Mouse (Mus musculus) lung, adult 18-20 months (tissue): Measurements from ENCODE around the gene Slc9a3r2.
"Not testable (repeated sequence)": the region's sequence is repeated elsewhere in the genome, so short reads cannot be mapped to it uniquely, and the experiment has no call there.

Experiments
- DNase-seq, 2 experiments: peaks; one replicate each; pipeline ENCODE4 v3.0.0; 2022; ENCODE audit warnings: mixed read lengths in 2 of 2

Slc9a3r2 gene

DNA sequence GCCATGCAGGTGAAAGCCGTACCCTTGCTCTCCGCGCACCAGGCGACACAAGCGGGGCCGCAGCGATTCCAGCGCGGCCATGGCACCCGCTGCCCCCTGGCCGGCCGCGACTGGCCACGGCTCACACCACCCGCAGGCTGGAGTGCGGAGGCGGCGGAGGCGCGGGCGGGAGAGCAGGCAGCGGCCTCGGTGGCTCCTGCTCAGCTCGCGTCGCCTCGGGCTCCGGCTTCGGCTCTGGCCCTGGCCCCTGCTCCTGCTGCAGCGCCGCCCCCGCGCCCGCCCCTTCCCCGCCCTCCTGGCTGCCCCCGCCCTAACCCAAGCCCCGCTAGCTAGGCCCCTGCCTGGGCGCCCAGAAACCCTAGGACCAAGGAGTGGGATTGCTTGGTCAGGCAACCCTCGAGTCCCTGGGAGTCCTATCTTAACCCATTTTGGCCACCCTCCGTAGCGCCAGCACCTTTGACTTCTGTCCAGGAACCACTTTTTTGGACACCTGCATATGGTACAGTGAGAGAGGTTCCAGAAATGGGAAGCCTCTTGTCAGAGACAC is at the start of gene Slc9a3r2:
Gene Slc9a3r2 (minus strand): TSS at position 258 of the 547 bp plus-strand sequence.
- DNase-seq = peak; percentile 59 to 62

GRCm38 (mm10) chr17:24699473-24699872 is 49.3 kb upstream of the Slc9a3r2 start:
- DNase-seq = peak in 1 of 2 experiments; percentile 2

DNA sequence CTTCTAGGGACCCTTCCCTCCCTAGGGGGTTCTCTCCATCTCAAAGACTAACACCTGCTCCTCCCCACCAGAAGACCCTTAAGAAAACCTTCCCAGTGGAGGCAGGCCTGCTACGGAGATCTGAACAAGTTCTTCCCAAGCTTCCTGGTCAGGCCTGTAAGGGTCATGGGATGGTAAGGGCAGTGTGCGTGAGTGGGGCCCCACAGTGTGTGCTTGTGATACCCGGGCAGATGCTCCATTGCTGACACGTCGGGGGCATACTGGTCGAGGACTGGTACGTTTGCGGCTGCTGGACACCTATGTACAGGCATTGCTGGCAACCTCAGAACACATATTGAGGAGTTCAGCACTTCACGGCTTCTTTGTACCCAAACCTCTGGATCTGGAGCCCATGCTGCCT is 48.6 kb upstream of the Slc9a3r2 start:
- DNase-seq = no peak

DNA sequence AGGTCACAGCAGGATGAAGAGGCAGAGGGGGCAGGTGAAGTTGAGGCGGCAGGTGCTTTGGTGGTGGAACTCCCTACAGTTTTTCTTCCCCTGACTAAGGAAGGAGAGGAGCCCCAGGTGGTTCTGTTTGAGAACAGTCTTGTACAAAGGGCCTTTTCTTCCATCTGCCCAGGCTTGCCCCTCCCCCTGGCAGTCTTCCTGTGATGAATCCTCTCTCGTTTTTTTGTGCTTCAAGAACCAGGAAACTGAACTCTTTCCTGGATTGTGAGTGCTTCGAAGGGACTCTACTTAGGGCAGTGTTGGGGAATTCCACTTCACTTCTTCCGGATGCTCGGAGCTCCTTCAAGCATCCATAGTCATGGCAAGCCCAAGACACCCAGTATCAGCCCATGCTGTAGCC is 47.9 kb upstream of the Slc9a3r2 start:
- peak in 1 of 2 experiments; percentile 8 for DNase-seq

- DNase-seq = peak; percentile 87 to 91
Observed at GRCm38 (mm10) chr17:24696011-24696697, 46.0 kb upstream of the Slc9a3r2 start, which contains the start of the genes Gfer and Noxo1. TSS of gene Gfer (minus strand) at chr17:24696156. TSS of gene Noxo1 (plus strand) at chr17:24696234.

- no peak for DNase-seq
Observed at GRCm38 (mm10) chr17:24695326-24696010, 45.3 kb upstream of the Slc9a3r2 start.

DNA sequence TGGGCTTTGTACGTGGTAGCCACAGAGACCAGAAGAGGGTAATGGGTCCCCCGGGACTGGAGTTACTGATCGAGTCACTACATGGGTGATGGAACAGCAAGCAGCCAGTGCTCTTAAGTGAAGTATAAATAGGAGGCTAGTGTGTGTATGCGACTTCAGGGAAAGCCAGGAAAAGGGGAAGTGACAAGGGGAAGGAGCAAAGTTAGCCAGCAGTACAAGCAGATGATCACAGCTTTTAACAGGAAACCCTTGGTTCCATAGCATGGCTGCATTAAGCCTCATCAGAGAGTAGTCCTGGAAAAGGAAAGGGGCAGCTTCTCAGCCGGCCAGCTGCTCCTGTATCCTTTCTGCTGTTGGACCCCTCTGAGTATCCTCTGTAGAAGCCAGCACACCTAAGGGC is 42.3 kb upstream of the Slc9a3r2 start:
- DNase-seq = no peak

DNA sequence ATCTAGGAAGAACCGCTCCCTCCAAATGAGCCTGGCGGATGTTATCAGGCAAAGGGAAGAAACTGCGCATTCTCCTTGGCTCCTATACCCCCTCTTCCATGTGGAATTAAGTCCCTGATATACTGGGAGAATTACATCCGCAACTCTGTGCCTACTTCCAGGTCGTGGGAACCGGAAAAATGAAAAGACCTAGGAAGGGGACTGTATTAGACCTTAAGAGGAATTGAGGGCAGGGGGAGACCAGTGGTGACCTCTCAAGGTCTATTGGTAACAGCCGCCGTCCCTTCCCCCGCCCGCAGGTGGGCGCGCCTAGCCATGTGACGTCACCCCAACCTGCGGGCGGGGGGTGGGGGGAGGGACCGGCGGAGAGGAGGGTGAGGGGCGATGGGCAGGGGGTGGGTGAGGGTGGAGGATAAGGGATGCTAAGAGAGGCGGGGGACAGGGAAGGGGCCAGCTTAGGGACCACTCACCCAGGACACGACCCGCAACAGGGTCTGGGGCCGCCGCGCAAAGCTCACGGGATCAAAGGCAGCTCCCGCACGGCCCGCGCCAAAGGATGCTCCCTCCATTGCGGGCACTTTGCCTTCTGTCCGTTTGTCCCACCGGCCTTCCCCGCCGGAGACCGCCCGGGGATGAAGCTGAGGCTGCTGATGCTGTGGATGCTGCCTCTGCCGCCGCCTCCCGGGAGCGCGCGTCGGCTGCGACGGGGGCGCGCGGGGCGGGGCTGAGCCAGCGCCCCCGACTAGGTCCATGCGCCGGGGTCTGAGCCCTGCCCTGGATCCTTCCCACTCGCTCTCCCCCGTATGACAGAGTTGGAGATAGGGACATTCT is 39.3 kb upstream of the Slc9a3r2 start, which contains the start of gene Syngr3:
Gene Syngr3 (minus strand): TSS at position 705 of the 831 bp plus-strand sequence.
- no peak for DNase-seq

GRCm38 (mm10) chr17:24687599-24687998 is 37.5 kb upstream of the Slc9a3r2 start:
- DNase-seq = no peak

GRCm38 (mm10) chr17:24687146-24687595 is 37.0 kb upstream of the Slc9a3r2 start:
- DNase-seq = peak; percentile 72 to 75

- DNase-seq = peak; percentile 52 to 56
Observed at GRCm38 (mm10) chr17:24686514-24686913, 36.4 kb upstream of the Slc9a3r2 start.

DNA sequence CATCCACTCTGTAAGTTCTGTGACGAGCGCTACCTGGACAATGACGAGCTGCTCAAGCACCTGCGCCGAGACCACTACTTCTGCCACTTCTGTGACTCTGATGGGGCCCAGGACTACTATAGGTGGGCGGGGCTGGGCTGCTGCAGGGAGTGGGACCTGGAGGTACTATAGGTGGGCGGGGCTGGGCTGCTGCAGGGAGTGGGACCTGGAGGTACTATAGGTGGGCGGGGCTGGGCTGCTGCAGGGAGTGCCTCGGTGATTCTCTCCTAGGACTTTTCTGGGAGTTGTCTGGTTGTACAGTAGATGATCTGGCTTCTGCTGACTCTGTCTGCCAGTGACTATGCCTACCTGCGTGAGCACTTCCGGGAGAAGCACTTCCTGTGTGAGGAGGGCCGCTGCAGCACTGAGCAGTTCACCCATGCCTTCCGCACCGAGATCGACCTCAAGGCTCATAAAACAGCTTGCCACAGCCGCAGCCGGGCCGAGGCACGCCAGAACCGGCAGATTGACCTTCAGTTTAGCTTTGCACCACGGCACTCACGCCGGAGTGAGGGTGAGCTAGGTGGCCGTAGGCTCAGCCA is 27.5 kb upstream of the Slc9a3r2 start:
- DNase-seq = no peak

GRCm38 (mm10) chr17:24676877-24677276 is 26.8 kb upstream of the Slc9a3r2 start:
- no peak for DNase-seq

DNA sequence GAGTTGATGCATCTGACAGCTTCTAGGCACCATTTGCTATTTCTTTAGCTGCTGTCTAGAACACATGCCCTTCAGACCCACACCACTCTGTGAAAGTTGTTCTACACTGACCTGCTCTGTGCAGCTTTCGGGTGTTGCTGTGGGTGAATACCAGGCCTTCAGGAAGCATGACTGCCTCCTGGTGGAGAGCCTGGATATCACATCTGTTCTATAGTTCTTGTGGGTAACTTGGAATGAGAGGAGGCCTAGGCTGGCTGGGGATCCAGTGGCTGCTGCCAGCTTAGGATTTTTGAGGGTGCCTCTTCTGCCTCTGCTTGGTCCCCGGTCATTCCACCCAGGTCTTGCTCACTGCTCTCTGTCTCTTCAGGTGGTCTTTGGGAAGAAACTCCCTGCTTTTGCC is 26.1 kb upstream of the Slc9a3r2 start:
- peak; percentile 52 to 74 for DNase-seq

GRCm38 (mm10) chr17:24674277-24674676 is 24.1 kb upstream of the Slc9a3r2 start:
- no peak for DNase-seq

DNA sequence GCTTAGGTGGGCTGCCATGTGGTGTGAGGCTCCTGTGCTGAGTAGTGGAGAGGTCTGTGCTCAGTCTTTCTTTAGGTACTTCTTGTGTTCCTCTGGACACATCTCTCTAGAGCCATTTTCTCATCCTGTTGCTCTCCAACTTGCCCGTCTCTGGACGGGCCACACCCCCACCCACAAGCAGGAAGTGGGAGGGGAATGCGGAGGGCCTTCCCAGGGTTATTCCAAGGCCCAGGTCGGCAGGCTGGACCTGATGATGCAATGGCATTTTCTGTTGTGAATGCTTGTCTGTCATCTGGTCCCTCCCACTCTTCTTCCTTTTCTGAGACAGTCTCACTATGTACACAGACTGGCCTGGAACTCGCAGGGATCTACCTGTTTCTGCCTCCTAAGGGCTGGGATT is 22.0 kb upstream of the Slc9a3r2 start:
- peak; percentile 79 to 88 for DNase-seq

- DNase-seq = no peak
Observed at GRCm38 (mm10) chr17:24671346-24671745, 21.2 kb upstream of the Slc9a3r2 start.

DNA sequence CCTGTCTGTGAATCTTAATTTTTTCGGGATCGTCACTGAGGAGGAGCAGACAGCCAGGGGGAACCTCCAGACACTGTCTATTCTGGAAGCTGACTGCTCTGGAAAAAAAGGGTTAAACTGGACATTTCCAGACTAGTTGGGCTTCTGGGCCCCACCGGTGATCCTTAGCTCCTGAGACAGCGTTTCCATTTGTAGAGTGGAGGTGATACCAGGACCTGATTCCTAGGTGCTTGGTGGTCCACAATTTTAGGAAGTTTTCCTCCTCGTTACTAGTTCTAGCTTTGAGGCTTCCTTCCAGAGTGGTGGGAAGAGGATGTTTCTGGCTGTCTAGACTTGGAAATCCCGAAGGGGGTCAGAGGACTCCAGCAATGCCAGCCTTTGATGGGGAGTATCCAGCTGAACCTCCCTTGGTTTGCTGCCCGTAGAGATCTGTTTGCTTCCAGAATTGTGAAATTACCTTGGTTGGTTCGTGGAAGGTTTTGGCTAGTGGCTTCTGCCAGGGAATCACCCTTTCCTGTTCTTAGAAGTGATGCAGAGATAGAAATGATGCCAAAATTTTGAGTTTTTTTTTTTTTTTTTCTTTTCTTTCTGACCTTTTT is 20.2 kb upstream of the Slc9a3r2 start:
- no peak for DNase-seq

DNA sequence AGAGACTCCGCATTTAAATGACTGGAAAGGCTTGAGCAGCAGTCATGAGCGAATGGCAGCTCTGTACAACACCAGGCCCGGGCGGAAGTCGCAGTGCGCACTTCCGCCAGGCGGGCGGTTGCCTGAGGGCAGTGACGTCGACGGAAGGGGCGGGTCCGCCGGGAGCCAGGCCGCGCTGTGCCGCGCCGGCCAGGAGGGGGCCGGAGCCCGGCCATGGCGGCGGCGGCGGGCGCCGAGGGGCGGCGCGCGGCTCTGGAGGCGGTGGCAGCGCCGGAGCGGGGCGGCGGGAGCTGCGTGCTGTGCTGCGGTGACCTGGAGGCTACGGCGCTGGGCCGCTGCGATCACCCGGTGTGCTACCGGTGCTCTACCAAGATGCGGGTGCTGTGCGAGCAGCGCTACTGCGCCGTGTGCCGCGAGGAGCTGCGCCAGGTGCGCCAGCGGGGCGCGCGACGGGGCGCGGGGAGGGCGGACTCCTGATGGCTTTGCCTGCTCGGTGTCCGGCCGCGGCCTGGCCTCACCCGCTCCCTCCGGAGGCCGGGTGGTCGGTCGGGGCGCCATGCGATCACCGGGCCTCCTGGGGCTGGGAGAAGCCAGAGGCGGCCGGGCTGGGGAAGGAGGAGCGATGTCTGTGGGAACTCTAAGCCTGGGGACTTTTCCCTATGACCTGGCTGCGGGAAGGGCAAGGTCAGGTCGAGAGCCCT is 19.6 kb upstream of the Slc9a3r2 start, which contains the start of gene Zfp598:
Gene Zfp598 (plus strand): TSS at position 143 of the 701 bp plus-strand sequence.
- peak; percentile 93 to 95 for DNase-seq

DNA sequence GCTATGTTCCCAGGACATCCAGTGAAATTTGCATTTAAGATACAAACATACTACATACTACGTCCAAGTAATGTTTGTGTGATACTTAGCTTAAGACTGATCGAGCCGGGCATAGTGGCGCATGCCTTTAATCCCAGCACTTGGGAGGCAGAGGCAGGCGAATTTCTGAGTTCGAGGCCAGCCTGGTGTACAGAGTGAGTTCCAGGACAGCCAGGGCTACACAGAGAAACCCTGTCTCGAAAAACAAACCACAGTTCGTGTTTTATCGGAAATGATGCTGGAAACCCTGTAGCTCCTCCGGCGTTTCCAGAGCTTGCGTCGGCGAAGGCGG is 19.1 kb upstream of the Slc9a3r2 start:
- not testable (repeated sequence) for DNase-seq

DNA sequence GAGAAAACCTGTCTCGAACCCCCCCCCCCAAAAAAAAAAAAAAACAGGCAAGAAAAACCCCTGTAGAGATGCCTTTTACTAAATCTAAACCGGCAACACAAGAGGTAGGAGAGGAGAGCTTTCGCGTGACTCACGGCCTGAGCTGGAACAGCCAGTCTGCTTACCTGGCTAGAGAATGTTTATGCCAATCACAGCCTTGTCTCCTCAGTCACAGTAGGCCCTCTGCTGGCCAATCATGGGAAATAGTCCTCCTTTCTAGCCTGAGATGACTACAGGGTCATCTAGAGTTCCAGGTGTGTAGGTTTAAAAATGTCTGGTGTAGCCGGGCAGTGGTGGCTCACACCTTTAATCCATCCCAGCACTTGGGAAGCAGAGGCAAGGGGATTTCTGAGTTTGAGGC is 17.3 kb upstream of the Slc9a3r2 start:
- peak; percentile 83 to 88 for DNase-seq
